Mouse (Mus musculus): ENCODE data around the gene Gm49339.
"Not testable (repeated sequence)": the region's sequence is repeated elsewhere in the genome, so short reads cannot be mapped to it uniquely, and the experiment has no call there.

Gm49339 gene

GRCm38 (mm10) chr10:51480397-51480796 lies at the start of gene Gm49339, which contains the start of gene Lilr4b:
TSS of gene Gm49339 (plus strand) at chr10:51480612.
TSS of gene Lilr4b (plus strand) at chr10:51480632.
- not testable (repeated sequence) for DNase-seq

GRCm38 (mm10) chr10:51432940-51433339 lies 47.5 kb upstream of the Gm49339 start:
- no peak for DNase-seq

GRCm38 (mm10) chr10:51435684-51436083 lies 44.7 kb upstream of the Gm49339 start:
- no peak for DNase-seq

GRCm38 (mm10) chr10:51451610-51452009 lies 28.8 kb upstream of the Gm49339 start:
- no peak for DNase-seq

GRCm38 (mm10) chr10:51453616-51454298 lies 26.7 kb upstream of the Gm49339 start:
- no peak for DNase-seq

GRCm38 (mm10) chr10:51454365-51454764 lies 26.0 kb upstream of the Gm49339 start:
- no peak for DNase-seq

GRCm38 (mm10) chr10:51455762-51456161 lies 24.6 kb upstream of the Gm49339 start:
- no peak for DNase-seq

- no peak for DNase-seq
Observed at GRCm38 (mm10) chr10:51456369-51456768, 24.0 kb upstream of the Gm49339 start.

GRCm38 (mm10) chr10:51463800-51464199 lies 16.6 kb upstream of the Gm49339 start:
- not testable (repeated sequence) for DNase-seq

- not testable (repeated sequence) for DNase-seq
Observed at GRCm38 (mm10) chr10:51490691-51491090, 10.3 kb downstream of the Gm49339 start, which contains the start of gene Lilrb4a. TSS of gene Lilrb4a (plus strand) at chr10:51490956.

- no peak for DNase-seq
Observed at GRCm38 (mm10) chr10:51520021-51520420, 39.6 kb downstream of the Gm49339 start.

GRCm38 (mm10) chr10:51521453-51521852 lies 41.0 kb downstream of the Gm49339 start:
- DNase-seq: no peak

- no peak for DNase-seq
Observed at GRCm38 (mm10) chr10:51526090-51526489, 45.7 kb downstream of the Gm49339 start.

- DNase-seq: no peak
Observed at GRCm38 (mm10) chr10:51526633-51527032, 46.2 kb downstream of the Gm49339 start.

GRCm38 (mm10) chr10:51528840-51529434 lies 48.5 kb downstream of the Gm49339 start:
- DNase-seq: no peak

- DNase-seq: no peak
Observed at GRCm38 (mm10) chr10:51529497-51529896, 49.1 kb downstream of the Gm49339 start.

GRCm38 (mm10) chr10:51530813-51531212 lies 50.4 kb downstream of the Gm49339 start:
- no peak for DNase-seq

Measured in right cerebral cortex, postnatal 25 days (tissue).